Mouse (Mus musculus) gastrocnemius, adult 8-10 months (tissue): ENCODE data around the gene Rpain. TPM values are rescaled to one million over a fixed set of nuclear protein-coding genes. Genes with fewer than 3 reads are reported as not detected.

Experiments
- DNase-seq, 2 experiments: peaks; one replicate each; pipeline ENCODE4 v3.0.0; 2022; ENCODE audit warnings: low spot score in 2 of 2
- total RNA-seq, 4 experiments: library from RNA; stranded (reverse); gene quantifications; 2 replicates each; pipeline ENCODE4 v1.2.4; 2022

The Rpain gene
- total RNA-seq = 10 to 100 TPM; 10.9 to 16.4 (median 12.2) TPM

DNA sequence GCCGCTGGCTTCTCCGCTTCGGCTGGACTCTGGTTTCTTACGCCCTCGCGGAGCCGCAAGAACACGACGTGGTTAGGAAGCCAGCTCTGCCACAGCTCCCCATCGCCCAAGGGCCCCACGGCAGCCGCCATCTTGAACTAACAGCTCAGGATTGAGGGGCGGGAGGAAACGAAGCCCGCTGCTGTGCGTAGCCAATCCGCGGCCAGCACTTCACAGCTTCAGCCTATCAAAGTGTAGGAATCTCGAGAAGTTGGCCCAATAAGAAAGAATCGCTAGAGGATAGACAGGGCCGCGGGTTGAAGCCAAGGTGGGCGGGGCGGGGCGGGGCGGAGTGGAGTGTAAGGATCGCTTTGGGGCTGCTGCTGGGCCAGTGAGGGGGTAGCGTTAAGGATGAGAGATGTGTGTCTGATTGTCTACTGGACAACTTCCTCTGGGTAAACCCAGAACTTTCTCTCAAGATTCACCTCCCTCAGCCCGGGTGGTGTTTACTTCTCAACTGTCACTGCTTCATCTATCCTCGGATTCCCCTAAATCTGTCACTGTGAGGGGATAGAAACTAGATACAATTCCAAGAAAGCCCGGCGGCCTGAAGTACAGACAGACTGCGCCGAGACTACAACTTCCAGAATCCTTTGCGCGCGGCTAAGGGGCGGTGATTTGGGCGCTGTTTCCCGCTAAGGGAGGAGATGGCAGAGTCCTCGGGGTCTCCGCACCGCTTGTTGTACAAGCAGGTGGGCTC is at the start of gene Rpain, which contains the start of gene Nup88:
TSS of gene Rpain (plus strand) at position 393 of the 739 bp plus-strand sequence.
TSS of gene Nup88 (minus strand) at position 153 of the 739 bp plus-strand sequence.
- peak; percentile 84 to 91 for DNase-seq

DNA sequence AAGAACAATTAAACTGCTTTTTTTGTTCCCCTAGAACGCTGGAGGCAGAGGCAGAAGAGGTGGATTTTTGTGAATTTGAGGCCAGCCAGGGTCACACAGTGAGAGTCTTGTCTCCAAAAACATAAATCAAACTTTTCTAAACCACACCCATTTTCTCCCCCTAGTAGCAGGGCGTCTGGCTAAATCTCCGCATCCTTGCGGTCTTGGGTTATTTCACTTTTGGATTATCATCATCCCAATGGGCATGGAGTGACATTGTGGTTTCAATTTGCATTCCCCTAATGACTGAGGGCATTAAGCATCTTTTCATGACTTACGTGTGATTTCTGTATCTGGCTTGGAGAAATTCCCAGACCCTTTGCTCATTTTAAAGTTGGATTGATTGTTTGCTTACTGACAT is 38.6 kb upstream of the Rpain start:
- DNase-seq = no peak

DNA sequence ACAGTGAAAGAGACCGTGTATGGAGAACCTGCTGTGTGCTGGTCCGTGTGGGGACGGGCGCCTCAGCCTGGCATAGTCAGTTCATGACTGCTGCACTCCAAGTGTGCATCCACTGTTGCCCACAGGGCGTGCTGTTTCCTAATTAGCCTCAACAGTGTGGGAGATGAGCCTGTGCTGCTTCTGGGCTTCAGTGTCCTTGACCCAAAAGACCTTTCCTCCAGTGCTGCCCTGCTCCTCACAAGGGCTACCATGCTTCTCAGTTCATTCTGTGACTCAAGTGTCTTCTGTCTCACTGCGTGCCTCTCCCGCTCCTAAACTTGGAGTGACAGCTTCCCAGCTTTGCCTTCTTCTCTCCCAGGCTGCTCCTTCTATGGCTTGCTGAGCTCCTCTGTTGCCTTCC is 34.7 kb upstream of the Rpain start:
- DNase-seq = no peak

DNA sequence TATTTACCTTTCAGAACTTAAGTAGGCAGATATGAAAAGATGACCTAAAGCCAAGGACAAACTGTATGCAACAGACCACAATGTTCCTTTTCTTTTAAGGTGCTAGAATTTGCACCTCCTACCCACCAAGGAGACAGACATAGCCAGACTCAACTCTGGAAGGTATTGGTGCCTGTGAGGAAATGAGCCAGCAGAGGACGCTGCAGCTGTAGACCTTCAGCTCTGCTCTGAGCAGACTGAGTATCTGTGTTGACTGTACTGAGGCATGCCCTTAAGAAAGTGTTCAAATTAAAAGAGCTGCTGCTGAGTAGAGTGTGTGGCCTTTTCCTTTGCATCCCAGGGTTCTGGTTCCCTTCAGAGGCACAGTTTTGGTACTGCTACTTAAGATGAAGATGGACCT is 27.4 kb upstream of the Rpain start:
- DNase-seq = no peak

DNA sequence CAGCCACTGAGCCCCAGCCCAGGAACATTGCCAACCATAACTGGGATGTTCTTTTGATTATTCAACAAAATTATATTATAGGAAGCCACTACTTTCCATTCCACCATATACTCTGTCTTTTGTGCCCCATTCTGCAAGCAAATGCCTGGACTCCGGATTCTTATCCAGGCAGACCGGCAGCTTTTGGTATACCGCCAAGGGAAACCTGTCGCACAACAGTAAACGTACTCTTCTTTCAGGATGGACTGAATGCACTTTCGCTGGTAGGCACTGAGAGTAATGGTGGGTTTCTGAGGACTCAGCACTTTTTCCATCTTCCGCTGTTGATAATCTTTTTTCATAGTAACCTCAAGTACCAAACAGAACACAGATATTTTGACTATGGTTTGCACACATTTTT is 26.4 kb upstream of the Rpain start:
- DNase-seq = no peak

DNA sequence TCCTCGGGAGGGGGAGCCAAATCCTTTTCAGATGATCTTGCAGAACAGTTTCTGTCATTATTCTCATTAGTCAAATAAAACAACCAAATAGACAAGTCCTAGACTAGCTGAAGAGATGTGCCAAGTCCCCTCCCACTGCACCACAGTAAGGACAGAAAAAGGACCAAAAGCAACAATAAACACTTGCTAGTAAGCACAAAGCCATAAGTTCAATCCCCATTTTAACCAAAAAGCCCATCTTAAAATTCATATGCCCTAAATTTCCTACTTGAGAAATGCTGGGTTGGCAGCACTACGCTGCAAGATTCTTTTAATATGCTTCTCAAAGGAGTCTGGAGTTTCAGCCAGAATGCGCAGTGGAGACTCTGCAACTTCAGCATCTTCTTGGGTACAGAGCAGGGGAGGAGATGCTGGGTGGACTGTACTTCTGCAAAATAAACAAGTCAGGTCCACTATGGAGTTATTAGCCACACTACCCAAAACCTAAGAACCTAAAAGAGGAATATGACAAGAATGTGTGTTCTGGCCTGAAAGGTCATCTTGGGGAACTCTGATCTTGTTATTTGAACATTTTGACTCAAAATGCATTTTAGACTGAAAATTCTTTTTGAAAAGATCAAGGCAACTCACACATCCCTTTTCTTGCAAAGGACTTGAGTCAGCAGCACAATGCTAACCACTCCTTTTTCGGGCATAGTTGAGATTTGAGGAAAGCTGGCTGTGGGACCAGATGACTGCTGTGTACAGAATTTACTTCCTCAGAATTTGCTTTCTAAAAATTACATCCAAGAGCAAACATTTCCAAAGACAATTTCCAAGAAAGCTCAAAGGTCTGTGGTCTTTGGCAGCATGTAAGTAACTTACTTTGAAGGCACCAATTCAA is 24.8 kb upstream of the Rpain start:
- no peak for DNase-seq

DNA sequence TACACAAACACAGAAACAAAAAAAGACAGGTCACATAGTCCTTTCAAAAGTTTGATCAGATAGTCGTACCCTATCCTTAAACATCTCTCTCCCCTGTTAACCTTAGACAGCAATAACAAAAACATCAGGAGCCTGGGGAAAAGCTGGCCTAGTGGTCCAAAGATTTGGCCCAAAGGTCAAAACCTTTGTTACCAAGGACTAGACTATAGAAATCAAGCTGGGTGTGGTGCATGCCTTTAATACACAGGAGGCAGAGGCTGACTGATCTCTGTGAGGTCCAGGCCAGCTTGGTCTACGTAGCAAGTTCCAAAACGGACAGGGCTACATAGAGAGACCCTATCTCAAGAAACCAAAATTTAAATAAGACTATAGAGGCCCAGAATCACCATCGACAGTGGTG is 15.3 kb upstream of the Rpain start:
- no peak for DNase-seq

DNA sequence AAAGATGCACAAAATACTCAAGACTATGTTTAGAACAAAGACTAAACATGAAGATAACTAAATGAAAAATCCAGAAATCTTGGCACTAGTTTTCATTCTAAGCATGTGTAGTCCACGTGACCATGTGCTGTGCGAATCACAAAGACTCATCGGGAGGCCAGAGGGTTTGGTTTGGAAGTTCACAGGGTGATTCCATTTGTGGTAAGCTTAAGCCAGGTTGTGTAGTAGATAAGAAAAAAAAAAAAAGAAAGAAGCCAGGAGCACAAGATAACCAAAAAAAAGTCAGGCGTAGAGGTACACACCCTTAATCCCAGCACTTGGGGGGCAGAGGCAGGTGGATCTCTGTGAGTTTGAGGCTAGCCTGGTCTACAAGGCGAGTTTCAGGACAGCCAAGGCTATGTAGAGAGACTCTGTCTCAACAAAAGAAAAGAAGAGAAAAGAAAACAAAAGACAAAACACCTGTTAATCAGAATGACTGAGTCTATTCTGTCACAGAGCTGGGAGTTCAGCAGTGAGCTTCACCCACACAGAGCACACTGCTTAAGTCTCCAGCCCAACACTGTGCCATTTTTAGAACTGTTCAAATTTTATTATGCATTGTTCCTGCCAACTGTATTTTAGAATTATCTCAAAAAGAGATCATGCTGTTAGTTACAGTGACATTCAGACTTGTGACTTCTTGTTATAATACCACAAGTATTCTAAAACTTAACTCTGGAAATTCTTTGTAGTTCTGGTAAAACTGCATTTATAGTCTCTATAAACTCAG is 9.0 kb upstream of the Rpain start:
- no peak for DNase-seq

DNA sequence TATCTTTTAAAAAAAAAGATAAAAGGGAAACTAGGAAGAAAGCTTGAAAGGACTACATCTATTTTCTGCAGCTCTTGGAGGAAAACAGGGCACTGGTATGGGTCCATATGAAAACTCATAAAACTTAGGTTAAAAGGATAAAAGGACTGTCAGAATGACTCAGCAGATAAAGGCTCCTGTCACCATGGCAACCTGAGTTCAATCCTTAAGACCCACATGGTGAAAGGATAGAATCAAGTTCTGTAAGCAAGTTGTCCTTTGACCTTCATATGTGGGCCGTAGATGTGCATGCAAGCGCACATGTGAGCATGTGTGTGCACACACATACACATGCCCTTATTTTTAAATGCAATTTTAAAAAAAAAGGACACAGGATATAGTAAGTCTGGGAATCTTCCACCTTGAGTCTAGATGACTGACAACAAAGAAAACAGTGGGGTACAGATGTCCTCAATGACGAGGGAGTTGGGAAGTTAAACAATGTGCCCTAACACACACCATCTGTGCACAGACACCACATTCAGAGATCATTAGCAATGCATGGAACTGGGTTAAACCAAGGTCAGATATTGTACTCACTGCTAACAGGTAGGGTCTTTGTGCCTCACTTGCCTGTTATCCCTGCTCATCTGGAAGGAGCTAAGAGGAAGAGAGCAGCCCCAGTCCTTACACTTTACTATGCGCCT is 5.6 kb upstream of the Rpain start:
- DNase-seq = no peak

DNA sequence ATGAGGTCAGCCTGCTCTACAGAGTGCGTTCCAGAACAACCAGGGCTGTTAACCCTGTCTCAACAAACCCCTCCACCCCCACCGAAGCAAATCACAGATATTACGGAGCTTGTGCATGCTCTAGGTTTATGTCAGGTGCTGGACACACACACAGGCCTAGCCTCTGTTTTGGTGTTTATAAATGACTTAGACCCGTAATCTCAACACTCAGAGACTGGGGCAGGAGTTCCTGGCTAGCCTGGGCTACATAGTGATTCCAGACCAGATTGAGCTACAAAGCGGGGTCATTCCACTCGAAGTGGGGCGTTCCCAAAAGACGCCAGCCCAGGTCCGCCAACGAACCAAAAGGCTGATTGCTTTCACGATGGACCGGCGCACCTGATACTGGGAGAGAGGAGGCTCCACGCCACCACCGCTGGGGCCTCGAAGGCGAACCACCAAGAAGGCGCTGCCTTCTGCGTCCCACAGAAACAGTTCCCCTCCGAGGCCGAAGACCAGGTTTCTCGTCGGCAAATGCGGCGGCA is 680 bp upstream of the Rpain start:
- DNase-seq = no peak

DNA sequence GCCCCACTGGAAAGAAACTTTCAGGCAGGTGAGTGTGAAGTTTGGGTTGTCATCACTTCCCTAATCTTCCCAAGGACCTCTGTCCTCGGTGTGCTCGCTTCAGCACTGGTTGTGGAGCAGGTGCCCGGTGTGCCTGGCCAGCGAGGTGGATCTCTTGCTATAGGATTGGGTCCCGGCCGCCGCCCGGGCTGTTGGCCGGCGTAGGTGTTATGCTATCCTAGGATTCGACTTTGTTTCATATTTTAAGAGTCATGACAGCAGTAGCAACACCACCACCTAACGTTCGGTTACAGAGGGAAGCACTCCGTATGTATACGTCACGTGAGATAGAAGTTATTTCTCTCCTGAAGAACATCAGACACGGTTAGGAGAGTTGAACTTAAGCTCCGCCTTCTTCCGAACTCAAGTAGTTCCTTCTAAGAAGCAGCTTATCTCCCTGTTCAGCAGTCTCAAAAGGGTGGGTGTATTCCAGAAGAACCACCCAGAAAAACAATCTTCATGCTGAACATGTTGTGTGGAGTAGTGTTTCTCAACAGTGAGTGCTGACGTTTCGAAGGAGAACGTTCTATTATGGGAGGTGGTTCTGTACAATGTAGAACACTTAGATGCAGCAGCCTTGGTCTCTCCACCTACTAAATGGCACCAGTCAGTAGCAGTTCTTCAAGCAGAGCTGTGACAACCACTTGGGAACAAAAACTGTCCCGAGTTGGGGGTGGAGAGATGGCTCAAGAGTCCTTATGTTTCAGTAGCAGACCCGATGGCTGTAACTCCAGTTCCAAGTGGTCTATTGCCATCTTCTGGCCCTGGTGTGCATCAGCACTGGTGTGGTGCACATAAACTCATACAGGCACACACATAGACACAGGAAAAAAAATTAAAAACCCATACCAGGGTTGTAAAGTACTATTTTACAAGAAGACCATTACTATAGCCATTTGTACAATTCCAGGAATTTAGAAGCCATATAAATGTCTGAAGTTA is 837 bp downstream of the Rpain start:
- no peak for DNase-seq

DNA sequence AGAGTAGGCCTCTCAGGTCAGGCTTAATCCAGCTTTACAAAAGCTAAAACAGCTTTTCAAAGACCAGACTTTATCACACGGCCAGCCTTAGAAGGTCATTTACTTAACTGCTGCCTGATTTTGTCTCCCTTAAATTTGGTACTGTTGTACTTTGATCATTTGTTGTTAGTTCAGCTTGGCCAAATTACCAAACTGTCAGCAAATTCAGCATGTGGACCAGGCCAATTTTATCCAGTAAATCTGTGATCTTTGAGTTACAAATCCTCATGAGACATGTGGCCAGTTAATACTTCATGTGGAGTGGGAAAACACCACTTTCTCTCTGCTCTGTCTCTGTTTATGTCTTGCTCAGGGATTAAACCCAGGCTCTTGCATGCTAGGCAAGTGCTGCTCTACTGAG is 2.6 kb downstream of the Rpain start:
- DNase-seq = no peak

DNA sequence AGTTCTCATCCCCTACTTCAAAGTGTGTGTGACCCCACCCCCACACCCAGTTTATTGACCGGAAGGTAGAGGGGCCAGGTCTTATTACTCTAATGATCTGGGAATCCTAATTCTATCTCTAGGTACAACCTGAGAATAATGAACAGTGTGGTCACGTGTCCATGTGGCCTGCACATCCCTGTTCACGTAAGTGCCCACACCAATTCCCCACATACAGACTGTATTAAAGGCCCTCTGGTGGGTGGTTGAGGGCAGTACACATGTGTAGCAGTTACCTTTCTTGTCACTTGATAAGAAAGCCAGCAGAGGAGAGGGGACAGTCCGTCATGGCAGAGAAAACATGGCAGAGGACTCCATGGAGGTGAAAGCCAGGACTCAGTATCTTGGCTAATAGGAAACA is 3.9 kb downstream of the Rpain start:
- DNase-seq = no peak

DNA sequence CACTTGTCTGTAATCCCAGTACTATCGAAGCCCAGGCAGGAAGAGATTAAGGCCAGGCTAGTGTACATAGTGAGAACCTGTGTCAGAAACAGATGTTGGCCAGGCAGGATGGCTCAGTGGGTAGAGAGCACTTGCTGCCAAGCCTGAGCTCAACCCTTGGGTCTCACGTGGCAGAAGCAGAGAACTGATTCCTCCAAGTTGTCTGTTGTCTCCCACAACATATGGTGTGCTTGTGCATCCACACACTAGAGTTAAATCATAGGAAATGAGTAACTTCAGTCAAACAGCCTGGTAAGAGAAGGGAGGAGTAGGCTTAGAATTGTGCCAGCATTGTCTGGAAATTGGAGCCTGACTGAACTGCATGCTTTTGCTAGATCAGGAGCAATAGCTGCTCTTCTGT is 5.2 kb downstream of the Rpain start:
- no peak for DNase-seq

DNA sequence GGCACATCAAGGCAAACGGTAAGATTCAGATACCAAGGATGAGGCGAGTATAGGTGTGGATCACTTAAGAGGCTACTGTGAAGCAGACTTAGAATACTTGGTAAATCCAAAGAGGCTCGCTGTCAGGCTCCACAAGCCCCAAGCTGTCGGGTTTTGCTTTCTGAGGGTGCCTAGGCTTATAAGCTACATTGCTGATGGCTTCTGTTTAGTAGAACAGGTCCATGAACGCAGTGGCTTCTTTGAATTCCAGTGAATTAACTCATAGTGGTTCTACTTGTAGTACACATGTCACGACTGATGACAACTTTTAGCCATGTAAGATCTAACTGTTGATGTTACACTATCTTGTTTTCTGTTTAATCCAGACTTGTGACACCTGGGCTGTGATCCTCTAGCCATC is 7.3 kb downstream of the Rpain start:
- no peak for DNase-seq

DNA sequence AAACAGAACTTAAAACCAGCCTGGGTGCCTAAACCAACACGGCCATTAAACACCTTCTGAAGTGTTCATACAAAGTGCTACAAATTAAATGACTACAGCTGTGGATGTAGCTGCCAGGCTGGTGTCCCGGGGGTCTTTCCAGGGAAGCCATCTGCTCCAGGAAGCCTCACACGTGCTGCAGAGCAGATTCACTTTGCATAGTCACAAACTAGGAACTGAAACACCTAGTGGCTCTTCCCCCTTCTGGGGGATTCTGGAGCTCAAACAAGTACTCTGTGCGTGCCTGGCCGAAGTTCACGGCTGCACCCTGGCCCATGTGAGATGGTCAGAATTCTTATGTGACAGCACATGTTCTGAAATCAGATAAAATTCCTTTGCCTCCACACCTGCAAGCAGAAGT is 10.2 kb downstream of the Rpain start:
- no peak for DNase-seq

DNA sequence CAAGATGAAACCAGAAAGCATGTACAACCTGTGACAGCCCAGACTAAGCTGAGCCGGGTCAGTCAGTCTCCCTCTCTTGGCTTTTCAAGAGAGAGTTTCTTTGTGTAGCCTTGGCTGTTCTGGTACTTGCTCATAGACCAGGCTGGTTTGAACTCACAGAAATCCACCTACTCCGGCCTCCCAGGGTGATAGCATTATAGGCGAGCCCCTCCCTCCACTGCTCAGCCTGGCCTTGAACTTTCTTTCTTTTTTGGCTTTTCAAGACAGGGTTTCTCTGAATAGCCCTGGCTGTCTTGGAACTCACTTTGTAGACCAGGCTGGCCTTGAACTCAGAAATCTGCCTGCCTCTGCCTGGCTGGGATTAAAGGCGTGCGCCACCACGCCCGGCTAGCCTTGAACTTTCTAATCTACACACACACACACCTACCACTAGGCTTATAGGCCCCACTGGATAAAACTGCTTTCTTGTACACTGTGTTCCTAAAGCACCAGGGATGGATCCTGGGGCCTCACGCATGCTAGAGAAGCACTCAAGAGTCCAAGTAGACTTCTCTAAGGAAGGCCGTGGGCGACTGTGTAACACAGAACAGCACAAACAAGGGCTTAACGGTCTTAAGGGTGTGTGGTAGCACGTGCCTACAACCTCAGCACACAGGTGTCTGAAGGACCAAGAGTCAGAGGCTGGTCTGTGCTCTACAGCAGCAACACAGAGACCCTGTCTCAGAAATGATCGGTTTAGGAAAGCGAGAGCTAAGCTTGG is 10.9 kb downstream of the Rpain start:
- DNase-seq = no peak

DNA sequence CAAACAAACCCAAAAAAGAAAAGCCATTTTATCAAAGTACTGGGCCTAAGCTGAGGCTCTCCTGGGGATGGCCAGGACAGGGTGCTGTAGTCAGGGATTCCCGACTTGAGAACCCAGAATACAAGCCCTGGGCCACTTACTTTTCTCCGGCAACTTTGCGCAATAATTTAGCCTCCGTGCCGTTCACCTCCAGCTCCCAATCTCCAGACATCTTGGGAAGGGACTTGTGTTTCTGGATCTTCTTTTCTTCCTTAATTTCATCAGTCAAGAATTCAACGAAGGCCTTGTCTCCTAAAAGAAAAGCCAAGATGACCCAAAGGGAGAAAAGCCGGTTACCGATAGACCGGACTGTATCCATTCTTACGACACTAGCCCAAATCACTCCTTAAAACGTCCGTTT is 12.0 kb downstream of the Rpain start:
- no peak for DNase-seq

DNA sequence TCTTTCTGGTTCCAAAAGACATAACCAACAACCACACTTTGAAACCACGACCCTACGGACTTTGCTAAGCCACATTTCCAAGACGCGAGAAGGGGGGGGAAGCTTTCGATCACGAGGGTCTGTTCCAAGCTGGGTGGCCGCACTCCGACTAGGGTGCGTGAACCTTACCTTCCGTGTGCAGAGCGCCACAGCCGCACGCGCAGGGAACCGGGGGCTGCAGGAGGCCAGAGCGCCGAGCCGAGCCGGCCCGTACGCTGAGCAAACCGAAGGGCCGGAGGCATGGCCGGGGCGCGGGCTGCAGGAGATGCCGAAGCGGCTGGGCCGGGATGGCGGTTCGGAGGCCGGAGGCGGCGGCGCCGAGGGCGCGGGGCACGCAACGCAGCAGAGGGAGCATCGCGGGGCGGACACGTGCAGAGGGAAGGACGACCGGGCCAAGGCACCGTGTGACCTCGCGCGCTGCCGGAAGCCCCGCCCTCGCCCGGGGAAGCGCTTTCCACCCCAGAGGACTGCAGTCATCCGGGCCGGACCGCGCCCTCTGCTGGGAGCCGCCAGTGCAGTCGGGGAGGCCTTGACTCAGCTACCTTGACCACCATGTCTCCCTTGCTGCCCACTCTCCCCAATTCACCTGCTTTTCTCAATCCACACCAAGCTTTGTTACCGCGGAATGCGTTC is 12.7 kb downstream of the Rpain start, which contains the start of gene C1qbp:
TSS of gene C1qbp (minus strand) at position 470 of the 672 bp plus-strand sequence.
- peak; percentile 91 to 92 for DNase-seq
